Mouse (Mus musculus) heart, adult 2 months (tissue): ENCODE results near the gene Nudt8.

Source experiments
- CTCF ChIP-seq: fragments of 200-600 bp; IDR thresholded peaks from 2 replicates; pipeline ENCODE4 v1.8.1; 2022; ENCODE audit warnings: antibody characterized with exemption, mild to moderate bottlenecking, moderate library complexity
- EP300 ChIP-seq: fragments of 200-500 bp; IDR thresholded peaks from 2 replicates; pipeline ENCODE4 v1.6.1; 2011; ENCODE audit warnings: low read depth, low read length, control low read depth; ENCODE audit not compliant: insufficient read depth
- POLR2A ChIP-seq: fragments of 200-500 bp; IDR thresholded peaks from 2 replicates; pipeline ENCODE4 v1.6.1; 2011; ENCODE audit warnings: mild to moderate bottlenecking, low read depth, low read length, control low read depth; ENCODE audit not compliant: insufficient read depth

GRCm38 (mm10) chr19:4003112-4003511 is 2.7 kb downstream of the Nudt8 start, which contains the start of gene Doc2g:
- TF ChIP-seq CTCF (no peak), EP300 (peak; percentile 90), POLR2A (peak; percentile 71)
